Mouse (Mus musculus) heart, postnatal 0 days (tissue): ENCODE data around the gene Gpatch4.
A peak's percentile ranks its signal among the peaks of the same experiment; 100 is the strongest.

Source experiments
- CTCF ChIP-seq: IDR thresholded peaks from 2 replicates; pipeline ENCODE4 v1.5.1; 2016; ENCODE audit warnings: antibody characterized with exemption, control low read depth, low read depth
- EP300 ChIP-seq: IDR thresholded peaks from 2 replicates; pipeline ENCODE4 v1.6.1; 2016; ENCODE audit warnings: antibody characterized with exemption, low read depth

DNA sequence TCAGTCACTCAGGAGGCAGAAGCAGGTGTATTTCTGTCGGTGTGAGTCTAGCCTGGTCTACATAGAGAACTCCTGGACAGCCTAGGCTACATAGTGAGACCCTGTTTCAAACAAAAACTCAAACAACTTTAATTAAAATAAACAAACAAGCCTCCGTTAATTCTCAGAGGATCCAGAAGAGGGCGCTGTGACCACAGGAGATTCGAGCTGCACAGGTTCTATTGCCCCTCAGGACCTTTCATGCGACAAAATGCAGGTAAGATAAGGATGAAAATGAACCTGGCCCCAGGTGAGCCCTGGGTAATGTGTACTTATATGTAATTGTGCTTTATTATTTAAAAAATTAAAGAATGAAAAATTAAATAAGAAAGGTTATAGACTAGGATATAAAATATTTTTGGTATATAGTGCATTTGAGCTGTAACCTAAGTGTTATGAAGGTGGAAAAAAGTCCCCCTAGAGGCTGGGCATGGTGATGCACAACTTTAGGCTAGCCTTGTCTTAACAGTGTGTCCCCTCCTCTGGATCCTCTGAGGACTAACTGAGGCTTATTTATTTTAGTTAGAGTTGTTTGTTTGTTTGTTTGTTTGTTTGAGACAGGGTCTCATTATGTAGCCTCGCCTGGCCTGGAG is 32.2 kb upstream of the Gpatch4 start:
- TF ChIP-seq CTCF = peak; percentile 50
- TF ChIP-seq EP300 = no peak
